Mouse (Mus musculus) CH12.LX (cell line): Measurements from ENCODE around the gene Slc25a41. TPM values are rescaled to one million over a fixed set of nuclear protein-coding genes. Genes with fewer than 3 reads are reported as not detected.

Experiments
- DNase-seq: peaks from one replicate; pipeline ENCODE4 v3.0.0-alpha.2; 2013; ENCODE audit errors: extremely low read depth
- H3K27ac ChIP-seq: 2 replicates; pipeline ENCODE4 v1.5.1; 2012; ENCODE audit warnings: low read depth, mild to moderate bottlenecking, control low read depth, moderate library complexity; ENCODE audit not compliant: insufficient read depth
- H3K27me3 ChIP-seq: replicated peaks from 2 replicates; pipeline ENCODE3; 2012; ENCODE audit warnings: inconsistent platforms
- H3K36me3 ChIP-seq, 2 experiments: replicated peaks in 1 of 2; 2 replicates each; pipeline versions ENCODE3 to v1.6.1; 2012; ENCODE audit warnings: inconsistent platforms in 1 of 2, low read length in 1 of 2, mild to moderate bottlenecking in 1 of 2, mixed read lengths in 1 of 2, moderate library complexity in 1 of 2; ENCODE audit not compliant: control insufficient read depth in 1 of 2, insufficient read depth in 1 of 2
- H3K4me1 ChIP-seq, 2 experiments: 2 replicates each; pipeline ENCODE4 v1.6.1; 2012; ENCODE audit warnings: inconsistent platforms in 1 of 2, moderate library complexity in 1 of 2; ENCODE audit not compliant: insufficient read depth in 2 of 2, control insufficient read depth in 1 of 2
- H3K4me2 ChIP-seq: 2 replicates; pipeline ENCODE4 v1.6.1; 2012; ENCODE audit warnings: low read depth, mild to moderate bottlenecking, control low read depth; ENCODE audit not compliant: poor library complexity, insufficient read depth, severe bottlenecking
- H3K4me3 ChIP-seq, 3 experiments: fragments of 150-350 bp in 1 of 3; sonication (generic) in 1 of 3; replicated peaks in 1 of 3; 2 replicates each; pipeline versions ENCODE3 to v1.5.1; 2011 to 2012; ENCODE audit warnings: low read depth in 2 of 3, low read length in 2 of 3, mild to moderate bottlenecking in 2 of 3, moderate library complexity in 2 of 3, control low read depth in 1 of 3, improper control_type of control experiment in 1 of 3, inconsistent platforms in 1 of 3, mixed read lengths in 1 of 3; ENCODE audit not compliant: poor library complexity in 1 of 3
- H3K79me2 ChIP-seq: replicated peaks from 2 replicates; pipeline ENCODE4 v1.6.1; 2012; ENCODE audit warnings: mild to moderate bottlenecking, moderate library complexity; ENCODE audit not compliant: control insufficient read depth, poor library complexity, insufficient read depth, severe bottlenecking; ENCODE audit errors: extremely low read depth
- H3K9ac ChIP-seq: 2 replicates; pipeline ENCODE4 v1.6.1; 2012; ENCODE audit warnings: low read depth, mild to moderate bottlenecking, control low read depth, moderate library complexity; ENCODE audit not compliant: insufficient read depth
- H3K9me3 ChIP-seq: replicated peaks from 2 replicates; pipeline ENCODE3; 2012; ENCODE audit warnings: low read length, inconsistent platforms, mixed read lengths
- CTCF ChIP-seq, 2 experiments: IDR thresholded peaks in 1 of 2; conservative IDR thresholded peaks in 1 of 2; 2 replicates each; pipeline ENCODE4 v1.5.1; 2011 to 2012; ENCODE audit warnings: low read depth in 2 of 2, low read length in 2 of 2, improper control_type of control experiment in 1 of 2, inconsistent platforms in 1 of 2, mild to moderate bottlenecking in 1 of 2, moderate library complexity in 1 of 2
- E2F4 ChIP-seq: IDR thresholded peaks from 2 replicates; pipeline ENCODE4 v1.6.1; 2011; ENCODE audit warnings: low read depth, low read length, improper control_type of control experiment; ENCODE audit not compliant: insufficient replicate concordance
- ELF1 ChIP-seq: IDR thresholded peaks from 2 replicates; pipeline ENCODE4 v1.6.1; 2014; ENCODE audit warnings: low read depth, mild to moderate bottlenecking, inconsistent platforms, low read length, improper control_type of control experiment
- EP300 ChIP-seq: IDR thresholded peaks from 2 replicates; pipeline ENCODE4 v1.6.1; 2011; ENCODE audit warnings: low read length, improper control_type of control experiment
- GABPA ChIP-seq: IDR thresholded peaks from 2 replicates; pipeline ENCODE4 v1.6.1; 2012; ENCODE audit warnings: low read depth, low read length, improper control_type of control experiment, inconsistent platforms; ENCODE audit not compliant: insufficient replicate concordance
- HCFC1 ChIP-seq: IDR thresholded peaks from 2 replicates; pipeline ENCODE4 v1.6.1; 2012; ENCODE audit warnings: low read depth, mild to moderate bottlenecking, inconsistent platforms, low read length, improper control_type of control experiment
- IRF4 ChIP-seq: IDR thresholded peaks from 2 replicates; pipeline ENCODE4 v1.6.1; 2014; ENCODE audit warnings: low read depth, mild to moderate bottlenecking, inconsistent platforms, low read length, improper control_type of control experiment
- JUND ChIP-seq: conservative IDR thresholded peaks from 2 replicates; pipeline ENCODE4 v1.6.1; 2011; ENCODE audit warnings: low read depth, low read length, improper control_type of control experiment
- MAX ChIP-seq: IDR thresholded peaks from 2 replicates; pipeline ENCODE4 v1.6.1; 2011; ENCODE audit warnings: low read length, improper control_type of control experiment
- MEF2A ChIP-seq: IDR thresholded peaks from 2 replicates; pipeline ENCODE4 v1.6.1; 2014; ENCODE audit warnings: low read depth, mild to moderate bottlenecking, inconsistent platforms, low read length, improper control_type of control experiment, borderline replicate concordance
- MXI1 ChIP-seq: IDR thresholded peaks from 2 replicates; pipeline ENCODE4 v1.6.1; 2011; ENCODE audit warnings: mild to moderate bottlenecking, low read depth, low read length, improper control_type of control experiment
- NELFE ChIP-seq: IDR thresholded peaks from 2 replicates; pipeline ENCODE4 v1.6.1; 2011; ENCODE audit warnings: low read depth, low read length, improper control_type of control experiment
- NRF1 ChIP-seq: IDR thresholded peaks from 2 replicates; pipeline ENCODE4 v1.6.1; 2014; ENCODE audit warnings: low read depth, mild to moderate bottlenecking, inconsistent platforms, low read length, improper control_type of control experiment, moderate library complexity
- POLR2A ChIP-seq: IDR thresholded peaks from 2 replicates; pipeline ENCODE4 v1.6.1; 2011; ENCODE audit warnings: low read depth, mild to moderate bottlenecking, improper control_type of control experiment, low read length
- RAD21 ChIP-seq: IDR thresholded peaks from 2 replicates; pipeline ENCODE4 v1.6.1; 2011; ENCODE audit warnings: low read depth, mild to moderate bottlenecking, low read length, improper control_type of control experiment, moderate library complexity
- SIN3A ChIP-seq: IDR thresholded peaks from 2 replicates; pipeline ENCODE4 v1.6.1; 2012; ENCODE audit warnings: low read length, improper control_type of control experiment, inconsistent platforms
- SMC3 ChIP-seq: IDR thresholded peaks from 2 replicates; pipeline ENCODE4 v1.6.1; 2011; ENCODE audit warnings: low read depth, low read length, improper control_type of control experiment
- TCF12 ChIP-seq: IDR thresholded peaks from 2 replicates; pipeline ENCODE4 v1.6.1; 2014; ENCODE audit warnings: low read depth, mild to moderate bottlenecking, inconsistent platforms, low read length, improper control_type of control experiment
- USF2 ChIP-seq: conservative IDR thresholded peaks from 2 replicates; pipeline ENCODE4 v1.6.1; 2011; ENCODE audit warnings: low read depth, low read length, improper control_type of control experiment
- ZC3H11A ChIP-seq: IDR thresholded peaks from 2 replicates; pipeline ENCODE4 v1.6.1; 2012; ENCODE audit warnings: low read depth, mild to moderate bottlenecking, inconsistent platforms, low read length, improper control_type of control experiment
- ZMIZ1 ChIP-seq: IDR thresholded peaks from 2 replicates; pipeline ENCODE4 v1.6.1; 2012; ENCODE audit warnings: low read depth, mild to moderate bottlenecking, inconsistent platforms, low read length, improper control_type of control experiment
- dilution Hi-C: fragments of 300-500 bp; cut with MboI; formaldehyde crosslinking; loops from 2 replicates; pipeline ENCODE4 v1.14.3; 2020; ENCODE audit warnings: low sequenced_read_pairs; ENCODE audit not compliant: extremely low pct_unique_long_range_greater_than_20kb, extremely low pct_ligation_motif_present
- in situ Hi-C: fragments of 300-500 bp; cut with MboI; formaldehyde crosslinking; loops from 3 replicates; pipeline ENCODE4 v1.14.3; 2019; ENCODE audit warnings: low sequenced_read_pairs, low pct_ligation_motif_present, low pct_unique_long_range_greater_than_20kb, mixed read lengths
- polyA plus RNA-seq: library from polyadenylated mRNA; unstranded; fragments of >175 nt; gene quantifications from 2 replicates; pipeline ENCODE4 v1.2.1, GENCODE M21; 2012; ENCODE audit warnings: low read depth; ENCODE audit not compliant: insufficient read length
- total RNA-seq, 2 experiments: library from RNA; depleted of rRNA; stranded (reverse); fragments of 300-350 nt in 1 of 2; fragments of >200 nt in 1 of 2; gene quantifications; 2 replicates each; pipeline ENCODE4 v1.2.3; 2012 to 2014

Slc25a41 gene
- total and polyA plus RNA-seq, 3 experiments: not detected

- Histone ChIP-seq H3K9ac (no peak overlapping the region), H3K4me1 (peaks cover 6 to 17% of the 10 kb centered on the region in 2 experiments), H3K4me2 (no peak overlapping the region), H3K79me2 (no peaks in the 10 kb centered on the region), H3K27me3 (no peaks in the 10 kb centered on the region), H3K4me3 (no peak overlapping the region), H3K36me3 (peaks cover 8 to 39% of the 10 kb centered on the region in 2 experiments), H3K27ac (no peak overlapping the region), H3K9me3 (no peaks in the 10 kb centered on the region)
- TF ChIP-seq ZMIZ1 (no peak), IRF4 (no peak), RAD21 (no peak), JUND (no peak), E2F4 (no peak), ZC3H11A (no peak), POLR2A (no peak)
- dilution Hi-C loops: no loop called here
- no peak for DNase-seq
- in situ Hi-C loops: no loop called here
These were observed 21.6 kb upstream of the Slc25a41 start for GRCm38 (mm10) chr17:57063031-57063430.

DNA sequence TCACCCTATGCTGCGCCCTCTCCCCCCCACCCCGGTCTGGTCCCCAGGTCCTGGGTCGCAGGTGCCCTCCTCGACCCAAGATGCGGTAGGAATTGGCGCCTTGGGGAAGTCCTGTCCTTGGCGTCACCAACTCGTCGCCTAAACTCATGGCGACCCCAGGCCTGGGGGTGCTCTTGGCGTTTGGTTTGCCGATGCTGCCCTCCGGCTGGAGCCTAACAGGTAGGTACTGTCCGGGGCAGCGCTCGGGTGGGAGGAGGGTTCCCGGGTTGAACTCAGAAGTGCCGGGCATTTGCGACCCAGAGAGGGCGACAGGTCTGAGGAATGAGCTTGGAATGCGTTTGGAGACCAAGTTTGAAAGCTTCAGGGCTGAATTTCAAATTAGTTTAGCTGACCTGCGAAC, 21.1 kb upstream of the Slc25a41 start:
- Histone ChIP-seq H3K27me3 (no peaks in the 10 kb centered on the region), H3K9me3 (no peaks in the 10 kb centered on the region), H3K9ac (no peak overlapping the region), H3K27ac (no peak overlapping the region), H3K79me2 (no peaks in the 10 kb centered on the region), H3K4me3 (no peak overlapping the region), H3K36me3 (peaks cover 8 to 34% of the 10 kb centered on the region in 2 experiments), H3K4me2 (no peak overlapping the region), H3K4me1 (peaks cover 9 to 22% of the 10 kb centered on the region in 2 experiments)
- in situ Hi-C loops (no loop called here), dilution Hi-C loops (no loop called here)
- no peak for DNase-seq
- TF ChIP-seq USF2: no peak
- no peak for TF ChIP-seq NELFE
- TF ChIP-seq MAX: no peak
- no peak for TF ChIP-seq HCFC1
- TF ChIP-seq SIN3A: no peak
- no peak for TF ChIP-seq TCF12
- no peak for TF ChIP-seq MEF2A
- no peak for TF ChIP-seq SMC3
- TF ChIP-seq NRF1: no peak
- TF ChIP-seq GABPA: no peak
- TF ChIP-seq MXI1: no peak
- TF ChIP-seq POLR2A: no peak
- TF ChIP-seq E2F4: no peak
- TF ChIP-seq ELF1: no peak
- TF ChIP-seq ZMIZ1: no peak
- no peak for TF ChIP-seq EP300
- no peak for TF ChIP-seq IRF4
- no peak for TF ChIP-seq ZC3H11A
- TF ChIP-seq CTCF (conservative IDR thresholded peaks at IDR 0.05 in 1 of 2, IDR thresholded peaks at IDR 0.05 in 1 of 2; ENCODE audit: low read depth in 2 of 2, low read length in 2 of 2): no peak
